Mouse (Mus musculus) liver, embryonic 14.5 days (tissue): ENCODE results near the gene Dnah17.

Source experiments
- CTCF ChIP-seq: IDR thresholded peaks from 2 replicates; pipeline ENCODE4 v1.5.1; 2016; ENCODE audit warnings: antibody characterized with exemption, low read depth, control low read depth
- EP300 ChIP-seq: IDR thresholded peaks from 2 replicates; pipeline ENCODE4 v1.6.1; 2016; ENCODE audit warnings: antibody characterized with exemption, low read depth

- TF ChIP-seq CTCF (no peak), EP300 (no peak)
Observed at GRCm38 (mm10) chr11:117973569-117973968, 156.9 kb downstream of the Dnah17 start.
